Mouse (Mus musculus) bone marrow macrophage, adult 2 months (primary cell): ENCODE measurements at regions not wholly inside any gene's neighbourhood (a gene's known extent, or its start where the extent isn't known, plus 50 kb on each side); places are given as distances from the start of the nearest gene placed in this dataset.

Experiments used
- CTCF ChIP-seq: IDR thresholded peaks from 2 replicates; pipeline ENCODE4 v1.5.1; 2012; ENCODE audit warnings: low read depth, mild to moderate bottlenecking, low read length, moderate library complexity
- POLR2A ChIP-seq: IDR thresholded peaks from 2 replicates; pipeline ENCODE4 v1.6.1; 2012; ENCODE audit warnings: mild to moderate bottlenecking, low read depth, low read length, borderline replicate concordance

- TF ChIP-seq POLR2A (no peak), CTCF (no peak)
Observed at GRCm38 (mm10) chr9:47123113-47123512, 124.6 kb downstream of the Gm4791 start.
